Mouse (Mus musculus) kidney, adult 11 months (tissue): ENCODE data around the gene Mars2.
A peak's percentile ranks its signal among the peaks of the same experiment; 100 is the strongest.

Experiments
- DNase-seq: peaks from one replicate; pipeline ENCODE4 v3.0.0; 2022

Gene Mars2

GRCm38 (mm10) chr1:55236890-55237642 lies at the start of gene Mars2:
Mars2 (plus strand) TSS chr1:55237177.
- DNase-seq = peak; percentile 93

DNA sequence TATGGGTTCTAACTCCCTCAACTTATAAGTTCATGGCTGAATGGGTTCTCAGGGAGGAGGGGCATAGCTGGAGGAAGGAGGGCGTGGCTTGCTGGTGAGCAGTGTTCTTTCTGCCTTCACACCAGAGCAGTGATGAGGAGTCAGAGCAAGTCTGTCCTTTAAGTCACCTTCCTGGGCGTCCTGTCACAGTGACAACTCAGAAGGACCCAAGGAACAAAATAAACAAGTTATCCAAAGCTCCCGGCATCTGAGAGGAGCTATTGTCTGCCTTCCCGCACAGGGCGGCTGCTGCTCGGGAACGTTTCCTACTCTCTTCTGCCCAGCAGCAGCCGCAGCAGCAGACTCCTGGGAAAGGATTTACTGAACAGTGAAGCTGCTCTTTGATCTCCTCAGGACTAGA lies 45.0 kb upstream of the Mars2 start:
- no peak for DNase-seq

- no peak for DNase-seq
Measured at GRCm38 (mm10) chr1:55192824-55193223, 44.2 kb upstream of the Mars2 start.

GRCm38 (mm10) chr1:55193316-55193715 lies 43.7 kb upstream of the Mars2 start:
- DNase-seq = peak; percentile 82

- DNase-seq = no peak
Measured at GRCm38 (mm10) chr1:55194064-55194915, 42.7 kb upstream of the Mars2 start.

DNA sequence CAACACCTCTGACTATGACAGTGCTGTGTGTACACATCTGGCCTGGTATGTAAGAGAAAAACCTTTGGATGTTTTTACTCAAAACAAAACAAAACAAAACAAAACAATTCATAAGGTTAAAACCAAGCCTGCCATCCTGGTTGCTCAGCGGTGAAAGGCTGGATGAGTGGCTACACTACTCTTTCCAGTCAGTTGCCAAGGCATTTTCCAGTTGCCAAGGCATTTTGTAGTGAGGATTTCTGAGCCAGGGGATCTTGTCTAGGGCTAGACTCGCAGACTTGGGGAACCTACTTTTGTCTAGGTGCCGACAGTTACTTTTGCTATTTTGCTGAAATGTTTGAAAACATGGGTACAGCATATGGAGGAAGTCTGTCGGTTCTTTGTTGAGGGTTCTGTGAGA lies 42.0 kb upstream of the Mars2 start:
- no peak for DNase-seq

- no peak for DNase-seq
Measured at GRCm38 (mm10) chr1:55196327-55197003, 40.5 kb upstream of the Mars2 start.

GRCm38 (mm10) chr1:55198719-55199118 lies 38.3 kb upstream of the Mars2 start:
- no peak for DNase-seq

DNA sequence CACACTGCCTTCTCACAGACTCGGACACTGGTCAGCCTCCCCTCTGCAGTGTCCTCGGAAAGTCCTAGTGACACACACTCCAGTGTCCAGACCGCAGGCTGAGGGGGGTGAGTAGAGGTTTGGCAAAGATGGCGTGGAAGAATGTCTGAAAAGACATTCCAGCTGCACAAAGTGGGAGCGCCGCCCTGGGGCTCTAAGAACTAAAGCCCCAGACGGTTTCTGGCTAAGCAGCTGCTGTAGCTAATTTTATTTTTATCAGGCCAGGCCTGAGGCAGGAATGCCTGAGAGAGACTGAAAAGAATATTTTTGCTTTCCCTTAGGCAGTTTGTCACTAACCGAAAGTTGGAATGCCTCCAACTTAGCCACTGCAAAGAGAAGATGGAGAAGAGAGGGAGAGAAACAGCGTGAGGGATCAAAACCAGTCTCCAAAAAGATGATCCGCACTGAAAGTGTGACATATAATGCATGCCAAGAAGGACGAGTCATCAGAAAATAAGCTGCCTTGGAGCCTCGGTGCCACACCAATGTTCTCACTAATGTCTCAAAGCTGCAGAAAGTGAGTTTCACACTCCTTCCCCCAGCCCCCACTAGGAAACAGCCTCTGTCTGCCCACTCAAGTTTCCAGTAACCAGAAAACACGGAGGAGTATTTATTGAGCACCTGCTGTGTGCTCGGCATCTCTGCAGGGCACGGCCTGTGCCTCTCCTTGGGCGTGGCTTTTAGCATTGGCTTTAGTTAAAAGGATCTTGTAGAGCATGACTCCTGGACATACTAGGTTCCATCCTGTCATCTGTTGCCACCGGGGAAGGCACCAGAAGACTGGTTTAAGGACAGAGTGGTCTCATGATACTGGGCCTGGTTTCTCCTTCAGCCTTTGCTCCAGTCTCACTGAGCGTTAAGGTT lies 34.9 kb upstream of the Mars2 start:
- no peak for DNase-seq

DNA sequence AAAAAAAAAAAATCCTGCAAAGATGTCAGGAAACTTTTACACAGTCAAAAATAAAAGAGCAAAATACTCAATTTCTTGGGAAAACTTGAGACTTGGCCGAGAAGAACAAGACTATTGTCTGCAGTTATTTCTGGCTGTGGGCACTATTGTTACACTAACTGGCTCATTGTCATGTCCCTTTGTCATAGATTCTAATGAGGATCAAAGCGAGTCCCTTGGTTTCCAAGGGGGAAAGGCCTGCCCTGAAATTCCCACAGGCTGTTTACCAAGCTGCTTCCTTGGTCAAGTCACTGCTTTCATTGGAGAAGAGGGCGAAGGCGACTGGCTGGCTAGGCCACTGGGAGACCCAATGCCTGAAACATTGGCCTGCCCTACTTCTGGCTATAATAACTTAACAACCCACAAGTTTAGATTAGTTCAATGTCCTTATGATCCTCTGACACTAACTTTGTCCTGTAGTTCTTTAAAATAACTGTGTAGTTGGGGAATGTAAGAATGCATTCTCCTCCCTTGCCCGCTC lies 31.1 kb upstream of the Mars2 start:
- DNase-seq = no peak

GRCm38 (mm10) chr1:55207561-55207960 lies 29.4 kb upstream of the Mars2 start:
- DNase-seq = no peak

- no peak for DNase-seq
Measured at GRCm38 (mm10) chr1:55208500-55209140, 28.4 kb upstream of the Mars2 start.

DNA sequence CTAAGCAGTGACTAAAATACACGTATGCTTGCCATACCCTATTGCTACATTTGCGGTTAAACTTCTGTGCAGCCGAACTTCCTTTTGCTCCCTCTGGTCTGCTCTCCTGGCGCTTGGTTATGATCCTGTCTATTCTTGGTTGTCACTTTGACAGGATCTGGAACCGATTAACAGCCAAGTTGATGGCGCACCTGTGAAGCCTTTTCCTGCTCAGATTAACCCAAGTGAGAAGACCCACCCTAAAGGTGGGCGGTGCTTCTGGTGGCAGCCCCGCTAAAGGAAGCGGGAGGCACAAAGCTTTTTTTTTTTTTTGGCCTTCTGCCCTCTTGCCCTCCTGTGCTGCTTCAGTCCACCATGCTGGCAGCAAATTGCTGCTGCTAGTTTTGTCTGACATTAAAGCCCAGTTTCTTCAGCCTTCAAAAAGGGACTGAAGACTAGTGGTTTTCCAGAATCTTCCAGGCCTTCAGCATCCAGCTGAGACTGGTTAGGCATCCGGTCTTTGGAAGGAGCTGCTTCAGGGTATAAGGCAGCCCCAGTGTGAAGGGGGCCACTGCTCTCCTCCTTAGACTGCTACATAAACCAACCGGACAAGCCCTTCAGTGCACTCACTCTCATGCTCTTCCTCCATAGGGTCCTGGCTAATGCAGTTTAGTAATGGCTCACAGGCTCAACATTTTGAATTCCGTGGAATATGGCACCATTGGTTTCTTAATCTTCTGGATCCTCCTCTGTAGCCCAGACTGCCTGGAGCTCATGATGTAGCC lies 26.6 kb upstream of the Mars2 start:
- DNase-seq = no peak

- DNase-seq = no peak
Measured at GRCm38 (mm10) chr1:55211081-55211480, 25.9 kb upstream of the Mars2 start.

DNA sequence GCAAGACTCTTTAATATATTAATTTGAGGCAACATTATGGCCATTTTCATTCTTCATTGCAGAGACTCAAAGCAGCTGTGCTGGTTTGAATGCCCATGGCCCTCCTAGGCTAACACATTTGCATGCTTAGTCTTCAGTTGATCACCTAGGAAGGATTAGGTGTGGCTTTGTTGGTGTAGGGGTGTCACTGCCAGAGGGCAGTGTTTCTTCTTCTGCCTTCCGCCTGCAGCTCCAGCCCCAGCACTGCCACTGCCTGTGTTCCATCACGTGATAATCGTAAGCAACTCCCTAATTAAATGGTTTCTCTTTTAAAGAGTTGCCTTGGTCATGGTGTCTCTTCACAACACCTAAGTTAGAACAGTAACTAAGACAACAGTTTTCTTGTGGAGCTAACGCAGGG lies 24.2 kb upstream of the Mars2 start:
- DNase-seq = no peak

DNA sequence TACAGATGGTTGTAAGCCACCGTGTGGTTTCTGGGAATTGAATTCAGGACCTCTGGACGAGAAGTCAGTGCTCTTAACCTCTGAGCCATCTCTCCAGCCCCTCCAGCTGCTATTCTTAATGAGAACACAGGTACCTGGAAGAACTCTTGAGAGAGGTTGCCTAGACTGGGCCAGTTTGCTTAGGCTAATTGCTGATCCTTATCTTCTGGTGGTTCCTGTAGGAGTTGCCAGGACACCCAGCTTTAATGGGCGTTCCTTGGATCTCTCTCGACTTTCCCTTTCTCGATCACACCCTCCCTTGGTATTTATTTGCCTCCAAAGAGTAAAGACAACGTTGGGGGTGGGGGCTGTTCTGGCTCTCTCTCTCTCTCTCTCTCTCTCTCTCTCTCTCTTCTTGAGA lies 23.5 kb upstream of the Mars2 start:
- no peak for DNase-seq

DNA sequence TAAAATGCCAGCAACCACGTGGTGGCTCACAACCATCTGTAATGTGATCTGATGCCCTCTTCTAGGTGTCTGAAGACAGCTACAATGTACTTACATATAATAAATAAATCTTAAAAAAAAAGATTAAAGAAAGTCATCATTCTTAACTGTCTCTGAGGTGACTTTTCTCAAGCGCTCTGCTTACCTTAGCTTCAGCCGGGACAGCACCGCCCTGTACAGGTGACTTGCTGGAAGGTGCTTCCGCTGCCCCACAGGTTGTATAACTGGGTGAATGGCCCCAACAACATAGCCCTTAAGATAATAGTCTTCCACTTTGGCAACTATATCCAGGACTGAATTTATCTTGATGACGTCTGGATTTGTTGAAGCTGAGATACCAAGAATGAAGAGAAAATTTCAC lies 23.0 kb upstream of the Mars2 start:
- no peak for DNase-seq

DNA sequence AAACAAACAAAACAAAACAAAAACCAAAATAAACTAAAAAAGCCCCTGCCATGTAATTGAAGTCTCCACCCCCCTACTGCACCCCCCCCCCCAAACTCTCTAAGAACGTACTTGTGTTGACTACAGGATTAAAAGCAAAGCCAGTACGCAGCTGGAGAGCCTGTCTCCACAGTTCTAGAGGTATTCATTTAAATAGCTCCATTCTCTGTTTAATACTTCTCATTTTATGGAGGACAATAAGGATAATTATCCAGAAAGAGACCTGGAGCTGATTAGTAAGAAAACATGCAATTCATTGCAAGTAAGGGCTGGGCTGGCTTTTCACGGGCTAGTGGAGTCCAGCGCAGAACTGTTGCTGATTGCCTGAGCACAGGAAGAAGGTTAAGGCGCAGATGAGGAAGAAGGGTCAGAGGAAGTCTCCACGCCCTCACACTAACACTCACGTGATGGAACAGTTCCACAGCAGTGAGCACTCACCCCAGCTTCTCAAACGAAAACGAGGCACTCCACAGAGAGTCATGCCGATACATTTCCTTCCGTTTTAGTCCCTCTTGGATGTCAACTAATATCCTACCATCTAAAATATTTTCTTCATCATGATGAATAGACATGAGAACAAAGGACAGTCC lies 21.7 kb upstream of the Mars2 start:
- peak; percentile 59 for DNase-seq

DNA sequence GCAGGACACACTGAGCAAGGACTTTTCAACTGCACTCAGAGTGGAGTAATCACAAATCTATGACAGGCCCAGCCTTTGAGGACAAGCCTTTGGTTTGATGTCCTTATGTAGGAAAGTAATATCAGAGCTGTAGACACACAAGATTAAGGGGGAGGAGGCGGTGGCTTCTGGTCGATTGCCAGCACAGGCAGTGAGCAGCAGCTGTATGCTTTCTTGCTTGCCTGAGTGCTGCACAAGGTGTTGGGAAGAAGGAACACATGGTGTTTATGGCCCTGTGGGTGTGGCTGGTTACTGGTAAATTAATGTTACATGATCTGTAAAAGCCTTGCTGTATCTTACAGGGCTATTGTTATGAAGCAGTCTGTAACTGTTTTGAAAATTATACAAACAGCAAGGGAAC lies 19.8 kb upstream of the Mars2 start:
- DNase-seq = no peak

GRCm38 (mm10) chr1:55221352-55221751 lies 15.6 kb upstream of the Mars2 start:
- DNase-seq = no peak

DNA sequence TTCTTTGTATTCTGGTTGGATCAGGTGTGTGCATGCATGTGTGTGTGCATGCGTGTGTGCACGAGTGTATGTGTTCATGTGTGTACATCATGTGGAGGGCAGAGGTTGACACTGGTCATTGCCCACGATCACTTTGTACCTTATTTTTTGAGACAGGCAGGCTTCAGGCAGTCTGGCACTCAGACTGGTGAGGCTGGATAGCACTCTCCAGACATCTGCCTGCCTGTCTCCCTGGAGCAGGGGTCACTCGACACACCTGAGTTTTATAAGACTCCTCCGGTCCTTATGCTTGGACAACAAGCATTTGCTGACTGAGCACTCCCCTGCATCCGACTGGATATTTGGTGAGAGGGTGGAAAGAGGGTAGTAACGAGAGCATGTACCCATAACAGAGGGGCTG lies 14.0 kb upstream of the Mars2 start:
- no peak for DNase-seq
